Mouse (Mus musculus) macrophage (primary cell): Measurements from ENCODE around the gene Zswim8. TPM values are rescaled to one million over a fixed set of nuclear protein-coding genes. Genes with fewer than 3 reads are reported as not detected.
A peak's percentile ranks its signal among the peaks of the same experiment; 100 is the strongest.
"Not testable (repeated sequence)": the region's sequence is repeated elsewhere in the genome, so short reads cannot be mapped to it uniquely, and the experiment has no call there.

ENCODE experiments used
- H3K27ac ChIP-seq: fragments of 350-480 bp; formaldehyde crosslinking; 2 replicates; pipeline ENCODE4 v1.9.0; 2021
- H3K36me3 ChIP-seq: fragments of 350-480 bp; formaldehyde crosslinking; 2 replicates; pipeline ENCODE4 v1.9.0; 2021; ENCODE audit errors: inconsistent target
- H3K4me3 ChIP-seq: fragments of 350-480 bp; formaldehyde crosslinking; 2 replicates; pipeline ENCODE4 v1.9.0; 2021; ENCODE audit errors: inconsistent target
- H3K79me2 ChIP-seq: fragments of 350-480 bp; formaldehyde crosslinking; 2 replicates; pipeline ENCODE4 v1.9.0; 2021; ENCODE audit errors: inconsistent target
- WGBS: methylation state at CpG from one replicate; pipeline ENCODE4 v1.1.7; 2026; ENCODE audit warnings: inconsistent platforms; ENCODE audit not compliant: missing documents; 5-methylcytosine and 5-hydroxymethylcytosine counted together
- polyA plus RNA-seq: library from polyadenylated mRNA; stranded (reverse); fragments of 250-400 nt; gene quantifications from 3 replicates; pipeline ENCODE4 v1.2.4, GENCODE M21; 2018; ENCODE audit warnings: inconsistent platforms

Zswim8 gene
- polyA plus RNA-seq, 1 experiment from 2014 or later = 47.0 TPM

GRCm38 (mm10) chr14:20700362-20700761, 7.0 kb upstream of the Zswim8 start:
- 96% methylated on average over 3 of the region's 3 CpGs for WGBS
- no peaks in the 10 kb centered on the region for H3K36me3 ChIP-seq
- no peak overlapping the region for H3K27ac ChIP-seq
- H3K79me2 ChIP-seq = peaks cover 88% of the 10 kb centered on the region
- H3K4me3 ChIP-seq = no peak overlapping the region

- 85% methylated on average over 8 of the region's 8 CpGs for WGBS
- H3K4me3 ChIP-seq = peak overlapping the region; percentile 96; the same call in 1 of the 2 replicates
- no peak overlapping the region for H3K27ac ChIP-seq
- H3K79me2 ChIP-seq = peaks cover 79% of the 10 kb centered on the region
- no peaks in the 10 kb centered on the region for H3K36me3 ChIP-seq
These were observed 5.8 kb upstream of the Zswim8 start for GRCm38 (mm10) chr14:20701554-20701953.

GRCm38 (mm10) chr14:20702096-20702740, 5.1 kb upstream of the Zswim8 start:
- Histone ChIP-seq H3K79me2 (peaks cover 72% of the 10 kb centered on the region), H3K4me3 (peak overlapping the region; percentile 96), H3K27ac (peak overlapping the region; percentile 65), H3K36me3 (no peaks in the 10 kb centered on the region)
- WGBS = 17% methylated on average over 15 of the region's 15 CpGs

- Histone ChIP-seq H3K27ac (peak within 1 kb of the TSS; percentile 65), H3K79me2 (peaks cover 68% of the 10 kb centered on the region), H3K36me3 (no peaks in the 10 kb centered on the region), H3K4me3 (peak within 1 kb of the TSS; percentile 96)
- WGBS = under 1% methylated on average over 61 of the region's 61 CpGs
These were observed 4.5 kb upstream of the Zswim8 start, which contains the start of gene Chchd1 for GRCm38 (mm10) chr14:20702741-20703381. Gene Chchd1, plus strand, starts transcription at chr14:20703006.

- peaks cover 68% of the 10 kb centered on the region for H3K79me2 ChIP-seq
- H3K36me3 ChIP-seq = not testable (repeated sequence)
- H3K4me3 ChIP-seq = peak overlapping the region; percentile 96
- 17% methylated on average over 6 of the region's 8 CpGs for WGBS
- H3K27ac ChIP-seq = peak overlapping the region; percentile 65
These were observed 3.9 kb upstream of the Zswim8 start for GRCm38 (mm10) chr14:20703461-20703860.

GRCm38 (mm10) chr14:20708239-20708638, 887 bp downstream of the Zswim8 start:
- Histone ChIP-seq H3K27ac (peak overlapping the region; percentile 41), H3K4me3 (peak overlapping the region; percentile 77), H3K79me2 (peaks cover 55% of the 10 kb centered on the region), H3K36me3 (peaks cover 28% of the 10 kb centered on the region)
- 10% methylated on average over 10 of the region's 10 CpGs for WGBS

- no peak overlapping the region for H3K4me3 ChIP-seq
- H3K36me3 ChIP-seq = peaks cover 84% of the 10 kb centered on the region
- no peak overlapping the region for H3K27ac ChIP-seq
- peaks cover 28% of the 10 kb centered on the region for H3K79me2 ChIP-seq
- WGBS = 95% methylated on average over 11 of the region's 11 CpGs
These were observed 6.5 kb downstream of the Zswim8 start for GRCm38 (mm10) chr14:20713832-20714231.

- no peaks in the 10 kb centered on the region for H3K79me2 ChIP-seq
- peaks cover 99% of the 10 kb centered on the region for H3K36me3 ChIP-seq
- 94% methylated on average over 10 of the region's 10 CpGs for WGBS
- no peak overlapping the region for H3K27ac ChIP-seq
- no peak overlapping the region for H3K4me3 ChIP-seq
These were observed 11.1 kb downstream of the Zswim8 start for GRCm38 (mm10) chr14:20718443-20718842.

GRCm38 (mm10) chr14:20719767-20720166, 12.4 kb downstream of the Zswim8 start:
- no peak overlapping the region for H3K4me3 ChIP-seq
- H3K79me2 ChIP-seq = no peaks in the 10 kb centered on the region
- H3K27ac ChIP-seq = no peak overlapping the region
- WGBS = 94% methylated on average over 11 of the region's 12 CpGs
- peaks cover 99% of the 10 kb centered on the region for H3K36me3 ChIP-seq

- peaks cover 97% of the 10 kb centered on the region for H3K36me3 ChIP-seq
- H3K4me3 ChIP-seq = no peak overlapping the region
- 91% methylated on average over 4 of the region's 4 CpGs for WGBS
- H3K79me2 ChIP-seq = no peaks in the 10 kb centered on the region
- H3K27ac ChIP-seq = no peak overlapping the region
These were observed 14.0 kb downstream of the Zswim8 start for GRCm38 (mm10) chr14:20721371-20721770.

GRCm38 (mm10) chr14:20723006-20723405, 15.7 kb downstream of the Zswim8 start:
- WGBS = 93% methylated on average over 12 of the region's 12 CpGs
- peaks cover 10% of the 10 kb centered on the region; the same call in 1 of the 2 replicates for H3K79me2 ChIP-seq

GRCm38 (mm10) chr14:20724043-20724442, 16.7 kb downstream of the Zswim8 start:
- peaks cover 20% of the 10 kb centered on the region for H3K79me2 ChIP-seq
- H3K36me3 ChIP-seq = peaks cover 96% of the 10 kb centered on the region
- WGBS = 49% methylated on average over 5 of the region's 5 CpGs
- H3K4me3 ChIP-seq = no peak overlapping the region
- H3K27ac ChIP-seq = no peak overlapping the region

More at GRCm38 (mm10) chr14:20723006-20723405, 15.7 kb downstream of the Zswim8 start:
- no peak overlapping the region for H3K4me3 ChIP-seq
- peaks cover 96% of the 10 kb centered on the region for H3K36me3 ChIP-seq
- H3K27ac ChIP-seq = no peak overlapping the region

GRCm38 (mm10) chr14:20725660-20726339, 18.4 kb downstream of the Zswim8 start:
- H3K27ac ChIP-seq = no peak overlapping the region
- peaks cover 38% of the 10 kb centered on the region for H3K79me2 ChIP-seq
- WGBS = 88% methylated on average over 6 of the region's 6 CpGs
- no peak overlapping the region for H3K4me3 ChIP-seq
- H3K36me3 ChIP-seq = peaks cover 93% of the 10 kb centered on the region

GRCm38 (mm10) chr14:20729871-20730270, 22.5 kb downstream of the Zswim8 start:
- WGBS = 94% methylated on average over 9 of the region's 9 CpGs
- Histone ChIP-seq H3K27ac (peak overlapping the region; percentile 95; the same call in 1 of the 2 replicates), H3K4me3 (no peak overlapping the region), H3K79me2 (peaks cover 64% of the 10 kb centered on the region), H3K36me3 (peaks cover 52% of the 10 kb centered on the region)
